Comparison of ENCODE assay signal across 11 mouse cellular contexts in genomic region chr4:45047956-45048355, GRCm38 (mm10). TPM values are rescaled to one million over a fixed set of nuclear protein-coding genes. Genes with fewer than 3 reads are reported as not detected.
DNase-seq lines count a peak whose midpoint lies in the region; ATAC-seq and TF ChIP-seq lines count a peak whose summit lies in the region.
"Had no signal": no experiment of that assay in that cellular context is flagged by ENCODE, and none has a peak within 500 bp of the region (broad histone marks: within the 10 kb centered on the region; RNA-seq: fewer than 3 reads in every experiment).

No protein-coding gene starts in this region.

- no peak overlapping the region for H3K4me2 ChIP-seq in midbrain, embryonic 13.5 days (replicated peaks)
- no peak overlapping the region for H3K4me2 ChIP-seq in midbrain, embryonic 11.5 days
- no peak overlapping the region for H3K4me2 ChIP-seq in stomach, postnatal 0 days (replicated peaks; ENCODE audit: low read depth)

- H3K4me3 ChIP-seq in midbrain, embryonic 13.5 days (replicated peaks), result no peak overlapping the region
- no peak overlapping the region for H3K4me3 ChIP-seq in midbrain, embryonic 11.5 days (ENCODE audit: low read depth, low read length)
- H3K4me3 ChIP-seq in stomach, postnatal 0 days (ENCODE audit: low read depth, low read length), result no peak overlapping the region
- H3K4me3 ChIP-seq: erythroblast, embryonic 14.5 days had no signal

- peaks cover 11% of the 10 kb centered on the region; the same call in 1 of the 2 replicates for H3K4me1 ChIP-seq in midbrain, embryonic 13.5 days (replicated peaks)
- no peaks in the 10 kb centered on the region for H3K4me1 ChIP-seq in midbrain, embryonic 11.5 days (ENCODE audit: control insufficient read depth, insufficient read depth, low read length)
- H3K4me1 ChIP-seq in stomach, postnatal 0 days (replicated peaks; ENCODE audit: control insufficient read depth, insufficient read depth), result no peaks in the 10 kb centered on the region

- H3K9me3 ChIP-seq in midbrain, embryonic 13.5 days, result no peaks in the 10 kb centered on the region
- H3K9me3 ChIP-seq in midbrain, embryonic 11.5 days (ENCODE audit: control insufficient read depth, low read length), result no peaks in the 10 kb centered on the region
- H3K9me3 ChIP-seq in stomach, postnatal 0 days (ENCODE audit: control insufficient read depth, low read length), result no peaks in the 10 kb centered on the region

- no peak overlapping the region for H3K9ac ChIP-seq in midbrain, embryonic 13.5 days (replicated peaks)
- no peak overlapping the region for H3K9ac ChIP-seq in midbrain, embryonic 11.5 days (ENCODE audit: low read length)
- no peak overlapping the region for H3K9ac ChIP-seq in stomach, postnatal 0 days (ENCODE audit: low read length)

- no peak for TF ChIP-seq CTCF in stomach, postnatal 0 days (IDR thresholded peaks at IDR 0.05; ENCODE audit: low read depth)

- 67% methylated on average over 9 of the region's 9 CpGs for WGBS in midbrain, embryonic 13.5 days
- WGBS in midbrain, embryonic 11.5 days, result 78% methylated on average over 9 of the region's 9 CpGs
- 76% methylated on average over 9 of the region's 9 CpGs for WGBS in stomach, postnatal 0 days

- DNase-seq in frontal cortex, postnatal 10 days (ENCODE audit: low spot score in 2 of 2), result no peak
- DNase-seq in midbrain, embryonic 11.5 days (ENCODE audit: low spot score, missing footprints), result no peak
- peak; percentile 22 to 55 for DNase-seq in layer of hippocampus, postnatal 14 days (ENCODE audit: low spot score in 2 of 2)
- peak; percentile 44 for DNase-seq in right cerebral cortex, postnatal 25 days
- no peak for DNase-seq in stomach, postnatal 0 days (ENCODE audit: low spot score)
- DNase-seq in kidney, postnatal 10 days, result no peak
- DNase-seq: kidney, postnatal 14 days had no signal

- peaks cover 62% of the 10 kb centered on the region for H3K36me3 ChIP-seq in midbrain, embryonic 13.5 days
- H3K36me3 ChIP-seq in midbrain, embryonic 11.5 days (ENCODE audit: control insufficient read depth, insufficient read depth, low read length), result no peaks in the 10 kb centered on the region
- peaks cover 4% of the 10 kb centered on the region; the same call in 1 of the 2 replicates for H3K36me3 ChIP-seq in stomach, postnatal 0 days (ENCODE audit: control insufficient read depth, insufficient read depth, low read length)

- peak overlapping the region; percentile 56; the same call in 1 of the 2 replicates for H3K27ac ChIP-seq in midbrain, embryonic 13.5 days
- H3K27ac ChIP-seq in midbrain, embryonic 11.5 days (ENCODE audit: low read depth, low read length), result no peak overlapping the region
- H3K27ac ChIP-seq in stomach, postnatal 0 days (replicated peaks), result no peak overlapping the region

- no peaks in the 10 kb centered on the region for H3K27me3 ChIP-seq in midbrain, embryonic 13.5 days
- H3K27me3 ChIP-seq in midbrain, embryonic 11.5 days (ENCODE audit: control insufficient read depth, insufficient read depth, low read length), result no peaks in the 10 kb centered on the region
- H3K27me3 ChIP-seq in stomach, postnatal 0 days (ENCODE audit: control insufficient read depth, insufficient read depth, low read length), result no peaks in the 10 kb centered on the region

- ATAC-seq in frontal cortex, adult (ENCODE audit: low TSS enrichment), result peak; percentile 91
- 0 out of 2 replicates have a peak, but pooled peaks have one; percentile 34 for ATAC-seq in midbrain, embryonic 13.5 days
- no peak for ATAC-seq in midbrain, embryonic 11.5 days (ENCODE audit: low FRiP score)
- no peak for ATAC-seq in stomach, postnatal 0 days (ENCODE audit: low FRiP score, low TSS enrichment)
- ATAC-seq: inflammation-experienced regulatory T-cells, adult 6 months had no signal

- no peak for TF ChIP-seq EP300 in stomach, postnatal 0 days (optimal IDR thresholded peaks at IDR 0.05)

RNA-seq across cellular contexts. Expression of gene Polr1e, which starts 29.6 kb away (rescaled TPM):
- polyA plus RNA-seq in midbrain, embryonic 13.5 days (2015; fragmentation: Nextera tagmentation; extraction: Ambion mirVana), result 36.7 and 37.3 TPM in 2 replicates
- 51.6 and 56.3 TPM in 2 replicates for polyA plus RNA-seq in midbrain, embryonic 11.5 days (2014; fragmentation: Nextera tagmentation; extraction: Ambion mirVana)
- total RNA-seq in layer of hippocampus, postnatal 14 days (2021), result 10 to 100 TPM; 11.9 to 14.8 TPM
- 18.3 and 19.9 TPM in 2 replicates for polyA plus RNA-seq in stomach, postnatal 0 days (2015; fragmentation: Nextera tagmentation; extraction: Ambion mirVana)

RNA-seq across cellular contexts. Expression of gene Zbtb5, which starts 35.7 kb away (rescaled TPM):
- 52.1 and 54.8 TPM in 2 replicates for polyA plus RNA-seq in midbrain, embryonic 13.5 days (2015; fragmentation: Nextera tagmentation; extraction: Ambion mirVana)
- 41.2 and 44.7 TPM in 2 replicates for polyA plus RNA-seq in midbrain, embryonic 11.5 days (2014; fragmentation: Nextera tagmentation; extraction: Ambion mirVana)
- 10 to 100 TPM; 12.1 to 12.7 TPM for total RNA-seq in layer of hippocampus, postnatal 14 days (2021)
- 9.0 and 9.7 TPM in 2 replicates for polyA plus RNA-seq in stomach, postnatal 0 days (2015; fragmentation: Nextera tagmentation; extraction: Ambion mirVana)

RNA-seq across cellular contexts. Expression of gene Fbxo10, which starts 36.4 kb away (rescaled TPM):
- polyA plus RNA-seq in midbrain, embryonic 13.5 days (2015; fragmentation: Nextera tagmentation; extraction: Ambion mirVana), result 14.2 and 14.5 TPM in 2 replicates
- 5.0 and 5.6 TPM in 2 replicates for polyA plus RNA-seq in midbrain, embryonic 11.5 days (2014; fragmentation: Nextera tagmentation; extraction: Ambion mirVana)
- 10 to 100 TPM; 39.6 to 41.3 TPM for total RNA-seq in layer of hippocampus, postnatal 14 days (2021)
- polyA plus RNA-seq in stomach, postnatal 0 days (2015; fragmentation: Nextera tagmentation; extraction: Ambion mirVana), result 3.7 and 4.1 TPM in 2 replicates

RNA-seq across cellular contexts. Expression of gene Tomm5, which starts 60.0 kb away (rescaled TPM):
- polyA plus RNA-seq in midbrain, embryonic 13.5 days (2015; fragmentation: Nextera tagmentation; extraction: Ambion mirVana), result 153 and 154 TPM in 2 replicates
- 166 and 185 TPM in 2 replicates for polyA plus RNA-seq in midbrain, embryonic 11.5 days (2014; fragmentation: Nextera tagmentation; extraction: Ambion mirVana)
- 10 to 100 TPM; 66.7 to 75.6 TPM for total RNA-seq in layer of hippocampus, postnatal 14 days (2021)
- polyA plus RNA-seq in stomach, postnatal 0 days (2015; fragmentation: Nextera tagmentation; extraction: Ambion mirVana), result 243 and 257 TPM in 2 replicates

Comparison
In these comparisons a context has a peak if more than half of its experiments do, and no peak if none do; other contexts are left out.
1. ATAC-seq: peak in frontal cortex, adult (single experiment) and midbrain, embryonic 13.5 days (single experiment); none in midbrain, embryonic 11.5 days (single experiment) and stomach, postnatal 0 days (single experiment).
2. DNase-seq: peak in layer of hippocampus, postnatal 14 days (2 of 2) and right cerebral cortex, postnatal 25 days (single experiment); none in frontal cortex, postnatal 10 days (0 of 2), midbrain, embryonic 11.5 days (single experiment), stomach, postnatal 0 days (single experiment) and kidney, postnatal 10 days (single experiment).